Mouse (Mus musculus) frontal cortex, postnatal 10 days (tissue): Measurements from ENCODE around the gene Gpr61.

Experiments used
- DNase-seq, 2 experiments: peaks; one replicate each; pipeline ENCODE4 v3.0.0; 2022; ENCODE audit warnings: low spot score in 2 of 2, mixed read lengths in 1 of 2

Gene Gpr61

DNA sequence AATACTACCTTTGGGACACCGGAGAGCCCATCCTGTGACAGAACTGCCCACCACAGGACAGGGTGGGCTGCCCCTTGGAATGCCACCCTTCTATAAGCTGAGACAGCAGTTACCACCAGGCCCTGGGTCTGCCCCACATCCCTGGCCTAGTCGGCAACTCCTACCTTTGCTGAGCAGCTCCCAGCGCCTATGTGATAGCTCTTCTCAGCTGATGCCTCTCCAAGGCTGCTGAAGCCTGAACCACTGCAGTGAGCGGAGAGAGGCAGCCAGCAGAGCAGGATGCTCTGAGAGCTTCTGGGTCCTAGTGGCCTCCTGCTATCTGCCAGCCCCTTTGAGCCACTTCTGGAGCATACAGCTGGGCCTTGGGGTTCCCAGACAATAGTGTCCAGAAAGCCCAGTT is at the start of gene Gpr61:
Gene Gpr61 (minus strand): TSS at position 227 of the 400 bp plus-strand sequence.
- peak in 1 of 2 experiments; percentile 65 for DNase-seq

- no peak for DNase-seq
These were observed 49.8 kb upstream of the Gpr61 start for GRCm38 (mm10) chr3:108204470-108204869.

GRCm38 (mm10) chr3:108203621-108204325 is 49.1 kb upstream of the Gpr61 start:
- peak in 1 of 2 experiments; percentile 70 for DNase-seq

DNA sequence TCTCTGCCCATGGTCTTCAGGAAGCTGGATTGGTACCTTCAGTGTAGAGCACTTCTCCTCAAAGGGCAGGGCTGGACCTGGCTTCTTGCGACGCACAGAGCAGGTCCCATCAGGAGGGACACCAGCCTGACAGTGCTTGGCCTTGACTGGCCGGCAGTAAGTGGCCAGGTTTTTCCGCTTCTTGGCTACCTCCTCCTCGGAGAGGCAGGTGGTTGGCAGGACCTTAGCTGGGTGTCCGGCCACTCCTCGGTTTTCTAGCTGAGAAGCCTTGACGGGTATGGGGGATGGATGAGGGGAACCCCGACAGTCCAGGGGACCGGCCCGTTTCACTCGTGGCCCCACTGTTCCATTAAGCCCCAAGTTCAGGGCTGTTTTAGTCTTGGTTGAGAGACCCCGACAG is 48.5 kb upstream of the Gpr61 start:
- no peak for DNase-seq

GRCm38 (mm10) chr3:108202506-108202905 is 47.8 kb upstream of the Gpr61 start:
- no peak for DNase-seq

- peak; percentile 84 to 86 for DNase-seq
These were observed 45.9 kb upstream of the Gpr61 start, which contains the start of gene Cyb561d1 for GRCm38 (mm10) chr3:108200329-108201323. Gene Cyb561d1, minus strand, starts transcription at chr3:108201212.

- no peak for DNase-seq
These were observed 44.5 kb upstream of the Gpr61 start for GRCm38 (mm10) chr3:108199231-108199630.

DNA sequence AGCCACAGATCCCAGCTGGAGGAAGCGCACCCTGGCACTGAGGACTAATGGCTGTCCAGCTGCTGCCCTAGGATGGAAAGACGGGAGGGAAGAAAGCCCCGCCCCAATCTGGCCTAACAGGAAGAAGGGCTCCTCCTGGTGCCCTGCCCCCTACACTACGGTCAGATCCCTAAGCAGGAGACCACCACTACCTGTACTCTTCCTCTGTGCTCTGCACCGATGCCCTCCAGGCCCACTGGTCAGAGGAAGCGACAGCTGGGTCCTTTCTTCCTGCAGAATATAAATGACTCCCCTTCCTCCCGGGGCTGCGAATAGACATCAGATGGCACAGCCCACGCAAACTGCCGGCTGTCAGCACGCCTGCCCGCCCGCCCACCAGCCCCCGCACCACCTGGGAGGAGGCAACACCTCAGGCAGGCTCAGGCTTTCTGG is 42.4 kb upstream of the Gpr61 start:
- peak; percentile 66 to 68 for DNase-seq

- no peak for DNase-seq
These were observed 41.4 kb upstream of the Gpr61 start for GRCm38 (mm10) chr3:108195941-108196590.

GRCm38 (mm10) chr3:108195287-108195686 is 40.6 kb upstream of the Gpr61 start:
- no peak for DNase-seq

DNA sequence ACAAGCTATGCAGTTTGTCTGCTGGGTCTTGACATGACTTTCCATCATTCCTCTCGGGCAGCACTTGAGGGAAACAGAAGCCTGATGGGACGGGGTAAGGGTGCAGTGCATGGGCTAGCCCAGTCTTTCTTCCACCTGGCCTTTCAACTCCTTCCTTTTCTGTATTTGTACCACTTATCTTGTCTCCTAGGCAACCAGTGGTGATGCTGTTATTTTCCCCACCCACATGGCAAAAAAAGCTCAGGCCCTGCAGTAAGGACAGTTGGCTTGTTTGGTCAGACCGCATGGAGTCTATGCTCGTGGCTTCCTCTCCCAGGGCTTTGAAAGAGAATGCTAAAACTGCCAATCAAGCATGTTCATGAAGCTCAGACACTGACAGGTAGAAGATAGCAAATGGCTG is 39.0 kb upstream of the Gpr61 start:
- DNase-seq: no peak

DNA sequence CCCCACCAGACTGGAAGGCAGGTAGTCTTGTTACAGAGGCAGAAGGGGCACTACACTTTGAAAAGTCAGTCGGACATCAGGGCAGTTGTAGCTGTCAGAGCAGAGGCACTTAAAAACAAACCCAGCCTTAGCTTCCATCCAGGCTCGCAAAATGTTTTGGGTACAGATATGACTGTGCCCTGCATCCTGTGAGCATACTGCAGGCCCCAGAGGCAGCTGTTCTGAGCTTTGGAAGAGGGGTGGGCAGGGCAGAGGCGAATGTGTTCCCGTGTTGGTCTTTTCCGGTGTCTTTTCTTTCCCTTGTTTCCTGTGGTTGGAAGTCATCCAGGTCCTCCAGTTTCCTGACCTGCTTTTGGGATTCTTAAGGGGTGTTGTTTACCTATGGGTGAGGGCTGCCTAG is 35.2 kb upstream of the Gpr61 start:
- DNase-seq: peak in 1 of 2 experiments; percentile 2

DNA sequence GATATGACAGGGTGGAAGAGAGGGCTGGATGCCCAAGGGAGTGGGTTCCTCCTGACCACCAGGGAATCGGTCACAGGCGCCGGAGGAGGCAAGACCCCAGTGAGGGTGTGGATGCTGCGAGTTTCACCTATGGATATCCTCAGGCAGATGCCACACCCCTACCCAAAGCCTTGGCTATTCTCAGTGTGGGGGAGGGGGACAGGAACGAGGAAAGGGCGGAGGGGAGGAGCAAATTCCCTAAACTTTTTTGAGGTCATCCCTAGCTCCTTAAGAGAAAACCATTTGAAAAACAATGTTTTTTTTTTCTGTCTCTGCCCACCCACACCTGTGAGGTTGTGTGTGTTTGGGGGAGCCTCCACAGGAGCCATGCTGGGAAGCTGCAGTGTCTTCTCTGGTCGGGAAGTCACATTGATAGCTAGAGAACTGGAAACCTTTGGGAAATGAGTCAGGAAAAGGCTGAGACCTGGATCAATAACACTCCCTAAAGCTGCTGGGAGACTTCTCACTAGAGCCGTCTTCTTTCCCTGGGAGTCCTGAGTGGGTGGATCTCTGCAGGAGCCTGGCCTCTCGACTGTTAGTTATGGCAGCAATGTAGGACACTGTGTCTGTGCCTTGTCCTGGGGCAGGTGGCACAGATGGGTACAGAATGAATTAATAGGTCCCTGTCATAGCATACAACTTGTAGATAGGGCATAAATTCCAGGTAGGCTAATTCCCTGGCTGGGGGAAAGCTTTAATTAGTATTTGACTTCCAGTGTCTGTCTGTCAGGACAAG is 34.2 kb upstream of the Gpr61 start:
- DNase-seq: peak in 1 of 2 experiments; percentile 4

DNA sequence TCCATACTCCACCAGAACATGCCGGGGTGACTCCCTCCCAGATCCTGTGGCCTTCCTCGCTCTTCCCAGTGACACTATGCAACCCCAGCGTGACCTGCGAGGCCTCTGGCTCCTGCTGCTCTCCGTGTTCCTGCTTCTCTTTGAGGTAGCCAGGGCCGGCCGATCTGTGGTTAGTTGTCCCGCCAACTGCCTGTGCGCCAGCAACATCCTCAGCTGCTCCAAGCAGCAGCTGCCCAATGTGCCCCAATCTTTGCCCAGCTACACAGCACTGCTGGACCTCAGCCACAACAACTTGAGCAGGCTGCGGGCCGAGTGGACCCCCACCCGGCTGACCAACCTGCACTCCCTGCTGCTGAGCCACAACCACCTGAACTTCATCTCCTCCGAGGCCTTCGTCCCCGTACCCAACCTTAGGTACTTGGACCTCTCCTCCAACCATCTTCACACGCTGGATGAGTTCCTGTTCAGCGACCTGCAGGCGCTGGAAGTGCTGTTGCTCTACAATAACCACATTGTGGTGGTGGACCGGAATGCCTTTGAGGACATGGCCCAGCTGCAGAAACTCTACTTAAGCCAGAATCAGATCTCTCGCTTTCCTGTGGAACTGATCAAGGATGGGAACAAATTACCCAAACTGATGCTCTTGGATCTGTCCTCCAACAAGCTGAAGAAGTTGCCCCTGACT is 32.6 kb upstream of the Gpr61 start:
- DNase-seq: peak in 1 of 2 experiments; percentile 12

GRCm38 (mm10) chr3:108186098-108187047 is 31.7 kb upstream of the Gpr61 start, which contains the start of gene Amigo1:
Gene Amigo1, plus strand, starts transcription at chr3:108186335.
- DNase-seq: peak in 1 of 2 experiments; percentile 47

GRCm38 (mm10) chr3:108185460-108186097 is 30.9 kb upstream of the Gpr61 start:
- peak in 1 of 2 experiments; percentile 5 for DNase-seq

GRCm38 (mm10) chr3:108184742-108185141 is 30.1 kb upstream of the Gpr61 start:
- DNase-seq: peak in 1 of 2 experiments; percentile 3

DNA sequence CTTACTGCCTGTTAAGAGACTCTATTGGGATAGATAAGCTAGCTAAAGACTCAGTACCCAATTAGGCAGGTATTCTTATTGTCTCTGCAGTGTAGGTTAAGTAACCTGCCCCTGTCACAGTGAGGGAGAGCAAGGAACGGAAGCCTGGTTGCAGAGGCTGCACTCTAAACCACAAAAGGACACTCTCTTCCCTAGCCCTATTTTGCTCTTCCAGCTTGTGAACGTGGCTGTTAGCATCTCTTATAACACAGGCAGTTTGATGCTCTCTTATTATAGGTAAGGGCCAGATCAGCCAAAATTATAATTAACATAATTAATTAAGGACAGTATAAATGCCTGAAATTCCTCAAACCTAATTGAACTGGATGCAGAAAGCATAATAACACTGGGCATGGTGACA is 25.8 kb upstream of the Gpr61 start:
- no peak for DNase-seq
